Mouse (Mus musculus): ENCODE results near the gene Cdk14. TPM values are rescaled to one million over a fixed set of nuclear protein-coding genes. Genes with fewer than 3 reads are reported as not detected.

Cdk14 gene
- polyA plus RNA-seq, 1 experiment from 2014 or later, result 21.8 TPM

- Histone ChIP-seq H3K36me3 (ENCODE audit: control insufficient read depth, insufficient read depth, low read length) (no peaks in the 10 kb centered on the region), H3K27ac (replicated peaks in 1 of 2; ENCODE audit: control insufficient read depth in 1 of 2, insufficient read depth in 1 of 2, low read depth in 2 of 2, low read length in 2 of 2) (no peak overlapping the region), H3K27me3 (ENCODE audit: control insufficient read depth, insufficient read depth, low read length) (no peaks in the 10 kb centered on the region), H3K4me1 (ENCODE audit: control insufficient read depth in 2 of 2, insufficient read depth in 2 of 2, low read length in 2 of 2) (no peaks in the 10 kb centered on the region), H3K9ac (ENCODE audit: low read length) (no peak overlapping the region), H3K4me3 (ENCODE audit: control insufficient read depth in 1 of 2, insufficient read depth in 1 of 2, low read depth in 1 of 2, low read length in 2 of 2) (no peak overlapping the region), H3K9me3 (ENCODE audit: control insufficient read depth, low read length) (no peaks in the 10 kb centered on the region), H3K4me2 (ENCODE audit: low read length) (no peak overlapping the region)
- no peak for ATAC-seq (ENCODE audit: insufficient number of reproducible peaks, insufficient read depth, low FRiP score, low read depth)
- WGBS, result 76% methylated on average over 5 of the region's 5 CpGs
These were observed 526.3 kb downstream of the Cdk14 start for GRCm38 (mm10) chr5:4893852-4894207.

DNA sequence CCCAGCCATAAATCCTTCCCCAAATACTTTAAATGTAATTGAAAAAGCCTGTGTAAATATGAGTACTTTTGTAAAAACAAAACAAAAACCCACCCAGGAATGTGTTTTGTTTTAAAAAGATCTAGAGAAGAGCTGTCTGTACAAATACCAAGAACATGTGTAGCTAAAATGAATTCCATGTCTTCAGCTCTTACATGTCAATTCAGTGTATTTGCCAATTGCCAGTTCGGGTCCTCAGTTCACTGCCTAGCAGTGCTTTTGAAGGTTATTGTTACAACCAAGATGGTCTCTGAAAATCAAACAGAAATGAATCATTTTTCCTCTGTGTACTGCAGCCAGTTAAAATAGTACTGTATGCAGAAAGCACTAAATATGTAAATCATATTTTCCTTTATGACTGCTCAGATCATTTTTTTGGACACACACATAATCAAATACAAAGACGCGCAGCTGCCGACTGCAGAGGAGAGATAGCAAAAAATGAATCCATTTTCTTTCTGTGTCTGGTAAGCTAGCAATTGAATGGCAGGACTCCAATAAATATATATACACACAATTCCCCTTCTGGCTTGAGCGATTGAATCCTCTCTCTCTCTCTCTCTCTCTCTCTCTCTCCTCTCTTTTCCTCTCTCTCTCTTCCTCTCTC lies 526.8 kb downstream of the Cdk14 start:
- no peak overlapping the region for H3K27ac ChIP-seq (replicated peaks in 1 of 2; ENCODE audit: control insufficient read depth in 1 of 2, insufficient read depth in 1 of 2, low read depth in 2 of 2, low read length in 2 of 2)
- H3K4me1 ChIP-seq (ENCODE audit: control insufficient read depth in 2 of 2, insufficient read depth in 2 of 2, low read length in 2 of 2), result no peaks in the 10 kb centered on the region
- ATAC-seq (ENCODE audit: insufficient number of reproducible peaks, insufficient read depth, low FRiP score, low read depth), result no peak
- H3K4me2 ChIP-seq (ENCODE audit: low read length), result no peak overlapping the region
- H3K36me3 ChIP-seq (ENCODE audit: control insufficient read depth, insufficient read depth, low read length), result no peaks in the 10 kb centered on the region
- H3K4me3 ChIP-seq (ENCODE audit: control insufficient read depth in 1 of 2, insufficient read depth in 1 of 2, low read depth in 1 of 2, low read length in 2 of 2), result no peak overlapping the region
- H3K9ac ChIP-seq (ENCODE audit: low read length), result no peak overlapping the region
- H3K27me3 ChIP-seq (ENCODE audit: control insufficient read depth, insufficient read depth, low read length), result no peaks in the 10 kb centered on the region
- H3K9me3 ChIP-seq (ENCODE audit: control insufficient read depth, low read length), result no peaks in the 10 kb centered on the region
- 88% methylated on average over 5 of the region's 5 CpGs for WGBS

DNA sequence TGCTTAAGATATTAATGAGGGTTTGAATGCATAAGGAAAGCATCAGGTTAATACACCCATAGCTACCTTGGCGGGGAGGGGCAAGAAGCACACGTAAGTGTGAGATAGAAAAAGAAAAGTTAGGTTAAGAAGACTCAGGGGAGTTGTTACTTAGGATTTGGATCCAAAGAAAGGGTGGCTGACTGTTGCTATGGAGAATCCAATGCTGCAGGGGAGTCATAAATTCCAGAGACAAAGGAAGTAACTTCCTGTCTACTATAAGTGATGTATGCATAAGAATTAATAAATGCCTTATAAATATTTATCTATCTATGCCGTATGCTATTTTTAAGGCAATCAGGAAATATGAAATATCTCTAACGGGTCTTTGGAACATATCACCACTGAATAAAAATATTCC lies 527.4 kb downstream of the Cdk14 start:
- Histone ChIP-seq H3K9ac (ENCODE audit: low read length) (no peak overlapping the region), H3K27me3 (ENCODE audit: control insufficient read depth, insufficient read depth, low read length) (no peaks in the 10 kb centered on the region), H3K4me2 (ENCODE audit: low read length) (no peak overlapping the region), H3K4me1 (ENCODE audit: control insufficient read depth in 2 of 2, insufficient read depth in 2 of 2, low read length in 2 of 2) (no peaks in the 10 kb centered on the region), H3K27ac (replicated peaks in 1 of 2; ENCODE audit: control insufficient read depth in 1 of 2, insufficient read depth in 1 of 2, low read depth in 2 of 2, low read length in 2 of 2) (no peak overlapping the region), H3K4me3 (ENCODE audit: control insufficient read depth in 1 of 2, insufficient read depth in 1 of 2, low read depth in 1 of 2, low read length in 2 of 2) (no peak overlapping the region), H3K36me3 (ENCODE audit: control insufficient read depth, insufficient read depth, low read length) (no peaks in the 10 kb centered on the region), H3K9me3 (ENCODE audit: control insufficient read depth, low read length) (no peaks in the 10 kb centered on the region)
- 78% methylated on average over 4 of the region's 4 CpGs for WGBS
- ATAC-seq (ENCODE audit: insufficient number of reproducible peaks, insufficient read depth, low FRiP score, low read depth), result no peak

DNA sequence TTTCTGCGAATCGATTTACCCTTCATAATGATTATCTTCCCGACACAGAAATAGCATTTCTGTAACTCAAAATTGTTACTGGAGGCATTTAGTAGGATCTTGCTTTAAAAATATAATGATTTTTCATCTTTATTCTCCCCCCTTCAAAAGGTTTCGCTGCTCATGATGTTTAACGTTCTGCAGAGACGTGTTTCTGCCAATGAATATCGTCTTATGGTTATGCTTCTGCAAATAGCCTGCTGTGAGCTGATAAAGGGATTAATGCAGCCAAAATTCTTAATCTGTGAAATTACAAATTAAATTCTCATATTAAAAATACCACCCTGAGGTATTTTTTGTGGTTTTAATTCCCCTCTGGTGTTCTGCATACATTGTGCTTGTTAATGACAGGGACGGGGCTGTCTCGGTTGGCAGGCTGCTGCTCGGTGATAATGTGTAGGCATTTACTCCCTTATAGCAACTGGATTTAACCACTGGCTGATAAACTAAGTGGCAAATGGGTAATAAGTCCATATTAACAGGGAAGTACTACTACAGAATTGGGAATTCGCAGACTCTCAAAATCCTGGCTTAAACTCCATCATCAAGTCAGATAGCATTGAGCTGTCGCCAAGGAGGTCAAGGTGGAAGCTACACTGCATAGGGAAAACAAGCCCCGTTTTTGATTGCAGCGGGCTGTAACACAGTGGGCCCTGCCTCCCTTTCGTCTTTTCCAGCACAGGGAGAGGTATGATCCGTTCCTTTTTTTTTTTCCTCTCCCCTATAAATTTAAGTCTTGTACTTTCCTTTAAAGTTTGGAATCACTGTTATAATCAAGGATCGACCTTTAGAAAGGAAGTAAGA lies 528.0 kb downstream of the Cdk14 start:
- H3K27ac ChIP-seq (replicated peaks in 1 of 2; ENCODE audit: control insufficient read depth in 1 of 2, insufficient read depth in 1 of 2, low read depth in 2 of 2, low read length in 2 of 2), result no peak overlapping the region
- H3K4me1 ChIP-seq (ENCODE audit: control insufficient read depth in 2 of 2, insufficient read depth in 2 of 2, low read length in 2 of 2), result no peaks in the 10 kb centered on the region
- no peak overlapping the region for H3K4me2 ChIP-seq (ENCODE audit: low read length)
- no peaks in the 10 kb centered on the region for H3K9me3 ChIP-seq (ENCODE audit: control insufficient read depth, low read length)
- H3K27me3 ChIP-seq (ENCODE audit: control insufficient read depth, insufficient read depth, low read length), result no peaks in the 10 kb centered on the region
- no peak overlapping the region for H3K9ac ChIP-seq (ENCODE audit: low read length)
- WGBS, result 78% methylated on average over 17 of the region's 17 CpGs
- no peak overlapping the region for H3K4me3 ChIP-seq (ENCODE audit: control insufficient read depth in 1 of 2, insufficient read depth in 1 of 2, low read depth in 1 of 2, low read length in 2 of 2)
- no peaks in the 10 kb centered on the region for H3K36me3 ChIP-seq (ENCODE audit: control insufficient read depth, insufficient read depth, low read length)
- no peak for ATAC-seq (ENCODE audit: insufficient number of reproducible peaks, insufficient read depth, low FRiP score, low read depth)

DNA sequence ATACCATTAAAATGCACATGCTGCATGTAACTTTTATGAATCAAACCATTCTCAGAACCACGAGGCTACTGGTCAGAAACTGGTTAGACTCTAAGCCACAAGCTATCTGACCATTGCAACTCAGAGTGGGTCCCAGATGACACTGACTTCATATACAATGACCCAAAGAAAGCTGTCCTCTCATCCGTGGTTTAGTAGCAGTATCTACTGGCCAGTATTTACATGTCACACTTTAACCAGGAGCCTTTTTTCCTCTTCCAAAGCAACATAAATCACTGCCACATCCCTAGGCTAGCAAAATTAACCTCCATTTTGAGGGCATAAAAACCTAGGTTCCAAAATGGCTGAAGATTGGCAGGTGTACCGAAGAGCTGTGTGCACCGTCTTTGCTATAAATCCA lies 533.0 kb downstream of the Cdk14 start:
- H3K27me3 ChIP-seq (ENCODE audit: control insufficient read depth, insufficient read depth, low read length), result no peaks in the 10 kb centered on the region
- WGBS, result 90% methylated on average over 4 of the region's 4 CpGs
- H3K36me3 ChIP-seq (ENCODE audit: control insufficient read depth, insufficient read depth, low read length), result no peaks in the 10 kb centered on the region
- no peak overlapping the region for H3K4me3 ChIP-seq (ENCODE audit: control insufficient read depth in 1 of 2, insufficient read depth in 1 of 2, low read depth in 1 of 2, low read length in 2 of 2)
- no peak for ATAC-seq (ENCODE audit: insufficient number of reproducible peaks, insufficient read depth, low FRiP score, low read depth)
- no peak overlapping the region for H3K9ac ChIP-seq (ENCODE audit: low read length)
- no peaks in the 10 kb centered on the region for H3K4me1 ChIP-seq (ENCODE audit: control insufficient read depth in 2 of 2, insufficient read depth in 2 of 2, low read length in 2 of 2)
- H3K27ac ChIP-seq (replicated peaks in 1 of 2; ENCODE audit: control insufficient read depth in 1 of 2, insufficient read depth in 1 of 2, low read depth in 2 of 2, low read length in 2 of 2), result no peak overlapping the region
- no peaks in the 10 kb centered on the region for H3K9me3 ChIP-seq (ENCODE audit: control insufficient read depth, low read length)
- H3K4me2 ChIP-seq (ENCODE audit: low read length), result no peak overlapping the region

DNA sequence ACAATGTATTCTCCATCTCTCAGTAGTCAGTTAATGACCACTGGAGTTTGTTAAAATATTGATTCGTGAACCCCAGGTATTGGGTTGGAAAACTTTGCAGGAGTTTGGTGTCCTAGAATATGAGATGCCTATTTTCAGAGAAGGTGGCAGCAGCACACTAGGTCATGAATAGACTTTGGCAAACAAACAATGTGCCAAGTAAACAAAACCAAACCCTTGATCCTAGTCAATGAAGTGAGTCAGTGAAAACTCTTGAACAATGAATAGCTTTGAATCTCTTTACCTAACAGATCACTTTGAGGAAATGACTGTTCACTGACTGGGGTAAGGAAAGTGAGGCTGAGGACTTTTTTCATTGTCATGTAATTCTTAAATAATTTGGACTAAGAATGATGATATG lies 537.3 kb downstream of the Cdk14 start:
- H3K4me3 ChIP-seq (ENCODE audit: control insufficient read depth in 1 of 2, insufficient read depth in 1 of 2, low read depth in 1 of 2, low read length in 2 of 2), result no peak overlapping the region
- no peak overlapping the region for H3K4me2 ChIP-seq (ENCODE audit: low read length)
- H3K9ac ChIP-seq (ENCODE audit: low read length), result no peak overlapping the region
- H3K9me3 ChIP-seq (ENCODE audit: control insufficient read depth, low read length), result no peaks in the 10 kb centered on the region
- H3K27me3 ChIP-seq (ENCODE audit: control insufficient read depth, insufficient read depth, low read length), result no peaks in the 10 kb centered on the region
- 0 out of 2 replicates have a peak, but pooled peaks cover 3% of the 10 kb centered on the region for H3K36me3 ChIP-seq (ENCODE audit: control insufficient read depth, insufficient read depth, low read length)
- H3K4me1 ChIP-seq (ENCODE audit: control insufficient read depth in 2 of 2, insufficient read depth in 2 of 2, low read length in 2 of 2), result no peaks in the 10 kb centered on the region
- H3K27ac ChIP-seq (replicated peaks in 1 of 2; ENCODE audit: control insufficient read depth in 1 of 2, insufficient read depth in 1 of 2, low read depth in 2 of 2, low read length in 2 of 2), result no peak overlapping the region
- 97% methylated on average over 1 of the region's 1 CpGs for WGBS
- no peak for ATAC-seq (ENCODE audit: insufficient number of reproducible peaks, insufficient read depth, low FRiP score, low read depth)

DNA sequence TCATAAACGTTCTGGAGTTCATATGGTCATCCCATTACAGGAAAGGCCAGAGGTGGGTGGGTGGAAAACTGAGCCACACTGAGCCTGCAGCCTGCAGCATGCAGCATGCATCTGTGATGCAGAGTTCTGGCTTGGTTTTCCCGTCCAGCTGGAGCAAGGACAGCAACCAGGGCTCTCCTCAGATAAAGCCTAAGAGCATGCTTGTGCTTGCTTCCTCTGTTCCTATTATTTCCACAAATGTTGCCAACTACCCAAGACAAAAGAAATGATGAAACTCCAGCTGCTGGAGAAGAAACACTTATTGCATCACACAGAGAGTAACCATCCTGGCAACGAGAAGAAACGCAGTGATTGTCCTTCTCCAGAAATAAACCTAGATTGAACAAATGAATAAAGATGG lies 539.8 kb downstream of the Cdk14 start:
- H3K27me3 ChIP-seq (ENCODE audit: control insufficient read depth, insufficient read depth, low read length), result no peaks in the 10 kb centered on the region
- no peaks in the 10 kb centered on the region for H3K4me1 ChIP-seq (ENCODE audit: control insufficient read depth in 2 of 2, insufficient read depth in 2 of 2, low read length in 2 of 2)
- no peak overlapping the region for H3K4me3 ChIP-seq (ENCODE audit: control insufficient read depth in 1 of 2, insufficient read depth in 1 of 2, low read depth in 1 of 2, low read length in 2 of 2)
- H3K27ac ChIP-seq (replicated peaks in 1 of 2; ENCODE audit: control insufficient read depth in 1 of 2, insufficient read depth in 1 of 2, low read depth in 2 of 2, low read length in 2 of 2), result no peak overlapping the region
- H3K4me2 ChIP-seq (ENCODE audit: low read length), result no peak overlapping the region
- WGBS, result 59% methylated on average over 4 of the region's 4 CpGs
- H3K36me3 ChIP-seq (ENCODE audit: control insufficient read depth, insufficient read depth, low read length), result 0 out of 2 replicates have a peak, but pooled peaks cover 3% of the 10 kb centered on the region
- no peak overlapping the region for H3K9ac ChIP-seq (ENCODE audit: low read length)
- H3K9me3 ChIP-seq (ENCODE audit: control insufficient read depth, low read length), result no peaks in the 10 kb centered on the region
- ATAC-seq (ENCODE audit: insufficient number of reproducible peaks, insufficient read depth, low FRiP score, low read depth), result no peak

All from heart, embryonic 14.5 days (tissue).